Mouse (Mus musculus) brain, embryonic 18.5 days (tissue): ENCODE data around the gene AC153137.1.
"Not testable (repeated sequence)": the region's sequence is repeated elsewhere in the genome, so short reads cannot be mapped to it uniquely, and the experiment has no call there.

ENCODE experiments used
- DNase-seq: peaks from one replicate; pipeline ENCODE4 v3.0.0-alpha.2; 2012; ENCODE audit warnings: low read depth, low spot score

Gene AC153137.1

GRCm38 (mm10) chr1:30977868-30978267 lies at the start of gene AC153137.1:
Gene AC153137.1 (minus strand): TSS chr1:30977968.
- DNase-seq = not testable (repeated sequence)

- DNase-seq = no peak
Measured at GRCm38 (mm10) chr1:31023173-31023572, 45.4 kb upstream of the AC153137.1 start.

DNA sequence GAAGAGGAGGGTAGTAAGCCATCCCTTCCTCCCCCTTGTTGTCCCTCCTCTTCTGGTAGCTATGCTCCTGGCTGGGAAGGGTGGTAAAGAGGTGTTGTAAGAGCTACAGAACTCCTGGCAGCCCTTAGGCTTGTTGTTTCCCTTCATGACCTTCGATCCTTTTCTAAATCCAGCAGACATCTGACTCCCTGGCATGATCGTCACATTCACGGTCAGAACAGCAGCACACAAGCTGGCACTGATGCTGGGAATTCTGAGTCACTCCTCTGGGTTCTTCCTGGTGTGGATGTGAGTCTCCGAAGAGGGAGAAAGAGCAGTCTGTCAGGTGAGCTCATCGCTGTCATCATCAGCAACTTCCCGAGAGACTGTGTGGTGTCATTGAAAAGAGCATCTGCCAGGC lies 41.5 kb upstream of the AC153137.1 start:
- no peak for DNase-seq

DNA sequence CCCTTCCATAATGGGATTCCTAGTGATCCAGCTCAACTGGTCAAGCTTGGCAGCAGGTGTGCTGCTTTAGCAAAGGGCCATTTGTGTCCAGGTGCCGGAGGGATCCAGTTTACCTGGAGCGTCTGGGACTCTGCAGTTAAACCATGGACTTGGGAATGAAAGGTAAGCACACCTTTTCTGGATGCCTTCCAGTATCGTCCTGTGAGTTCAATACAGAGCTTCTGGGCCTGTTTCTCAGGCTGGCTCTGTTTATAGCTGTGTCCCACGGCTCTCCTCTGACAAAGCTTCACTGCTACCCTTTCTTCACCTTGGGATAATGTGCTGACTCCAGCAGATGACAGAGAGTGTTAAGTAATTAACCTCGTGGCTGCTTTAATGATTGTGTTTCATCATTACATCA lies 39.6 kb upstream of the AC153137.1 start:
- DNase-seq = no peak

- DNase-seq = no peak
Measured at GRCm38 (mm10) chr1:31016068-31016467, 38.3 kb upstream of the AC153137.1 start.

DNA sequence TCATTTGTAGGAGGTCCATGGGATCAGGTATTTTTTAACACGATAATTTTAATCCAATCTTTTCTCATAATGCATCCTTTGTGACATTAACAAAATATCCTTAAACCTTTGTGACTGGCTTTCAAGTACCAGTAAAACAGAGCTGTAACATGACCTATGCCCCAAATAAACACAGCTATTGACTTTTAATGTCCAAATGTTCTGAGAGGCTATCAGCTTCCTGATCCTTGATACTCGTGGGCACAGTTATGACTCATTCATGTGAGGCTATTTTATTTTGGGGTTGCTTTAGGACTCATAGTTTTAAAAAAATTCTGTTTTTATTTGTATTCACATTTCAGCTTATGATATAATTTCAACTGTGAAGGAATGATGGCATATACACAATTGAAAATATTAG lies 37.5 kb upstream of the AC153137.1 start:
- DNase-seq = no peak

DNA sequence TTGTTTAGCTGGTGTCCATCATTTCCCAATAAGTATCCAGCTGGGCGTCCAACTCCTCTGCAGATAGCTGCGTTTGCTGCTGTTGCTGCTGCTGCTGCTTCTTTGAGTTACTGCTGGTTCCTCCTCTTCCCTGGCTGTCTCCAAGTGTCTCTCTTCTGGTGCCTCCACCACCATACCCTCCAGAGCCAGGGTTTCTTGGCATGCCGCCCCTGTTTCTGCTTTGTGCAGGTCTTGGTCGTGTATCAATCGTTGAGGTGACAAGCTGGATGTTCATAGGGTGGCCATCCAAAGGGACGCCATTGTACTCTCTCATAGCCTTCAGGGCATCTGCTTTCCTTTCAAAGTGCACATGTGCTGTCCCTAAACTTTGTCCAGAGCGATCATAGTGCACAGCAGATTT lies 529 bp downstream of the AC153137.1 start:
- DNase-seq = not testable (repeated sequence)

DNA sequence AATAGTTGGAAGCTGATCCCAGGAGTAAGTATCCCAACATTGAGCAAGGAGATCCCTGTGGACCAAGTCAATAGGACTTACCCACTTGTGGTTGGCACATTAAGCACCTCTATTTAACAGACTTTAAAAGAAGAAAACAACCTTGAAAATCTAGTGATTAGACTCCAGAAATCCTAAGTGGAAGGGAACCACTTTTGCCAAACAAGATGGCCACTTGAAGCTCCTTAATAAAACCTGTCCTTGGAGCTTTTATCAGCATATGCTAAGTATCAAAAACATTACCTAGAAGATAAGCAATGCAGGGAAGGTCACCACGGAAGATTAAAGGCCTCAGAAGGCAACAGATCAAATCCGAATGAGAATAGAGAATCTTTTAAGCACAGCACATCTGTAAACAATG lies 26.0 kb downstream of the AC153137.1 start:
- no peak for DNase-seq

GRCm38 (mm10) chr1:30950456-30950835 lies 27.3 kb downstream of the AC153137.1 start:
- DNase-seq = no peak

DNA sequence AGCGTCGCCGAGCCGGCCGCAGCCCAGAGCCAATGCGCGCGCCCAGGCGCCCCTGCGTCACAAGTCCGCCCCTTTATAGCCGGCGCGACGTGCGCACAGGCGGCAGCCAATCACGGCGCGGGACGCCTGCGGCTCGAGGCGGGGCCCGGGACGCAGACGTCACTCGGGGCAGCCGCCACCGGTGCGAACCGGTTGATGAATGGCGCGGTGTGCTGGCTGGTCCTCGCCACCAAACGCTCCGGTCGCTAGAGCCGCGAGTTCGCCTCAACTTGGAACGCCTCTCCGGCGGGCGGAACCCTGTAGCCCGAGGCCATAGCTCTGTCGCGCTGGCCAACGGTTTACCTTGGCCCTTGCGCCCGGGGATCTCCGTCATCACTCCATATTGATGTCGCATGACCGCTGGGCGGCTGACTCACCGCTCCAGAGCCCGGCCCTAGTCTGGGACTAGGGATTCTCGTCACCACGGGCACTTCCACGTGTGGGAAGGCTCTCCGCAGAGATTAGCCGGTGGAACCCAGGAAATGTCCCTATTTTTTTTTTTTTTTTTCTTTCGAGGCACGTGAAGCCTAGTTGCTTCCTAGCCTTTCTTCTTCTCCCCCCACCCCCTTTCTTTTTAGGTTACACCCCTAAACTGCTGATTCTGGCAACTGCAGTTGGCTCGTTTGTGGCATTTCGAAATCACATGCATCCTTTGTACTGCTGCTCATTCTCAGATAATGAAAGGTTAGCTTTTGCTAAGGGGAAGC lies 27.9 kb downstream of the AC153137.1 start:
- DNase-seq = peak; percentile 95

GRCm38 (mm10) chr1:30948950-30949639 lies 28.7 kb downstream of the AC153137.1 start:
- DNase-seq = no peak

- peak; percentile 24 for DNase-seq
Measured at GRCm38 (mm10) chr1:30948361-30948949, 29.3 kb downstream of the AC153137.1 start.

DNA sequence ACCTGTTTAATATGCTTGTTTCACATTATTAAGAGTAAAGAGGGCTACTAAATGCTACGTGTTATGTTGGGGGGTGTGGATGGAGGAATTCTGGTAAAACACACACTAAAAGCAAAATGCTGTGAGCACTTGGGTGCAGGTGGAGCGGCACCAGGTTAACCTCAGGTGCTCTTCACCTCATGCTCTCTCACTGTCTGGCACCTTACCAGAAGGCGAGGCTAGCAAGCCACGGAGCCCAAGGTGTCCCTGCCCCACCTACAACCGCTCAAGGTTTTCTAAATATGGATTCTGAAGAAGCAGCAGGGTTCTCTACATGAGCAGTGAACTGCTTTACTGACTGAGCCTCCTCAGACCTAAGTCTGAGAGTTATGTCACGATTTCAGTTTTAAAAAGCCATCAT lies 32.6 kb downstream of the AC153137.1 start:
- DNase-seq = no peak

- no peak for DNase-seq
Measured at GRCm38 (mm10) chr1:30940571-30940970, 37.2 kb downstream of the AC153137.1 start.

DNA sequence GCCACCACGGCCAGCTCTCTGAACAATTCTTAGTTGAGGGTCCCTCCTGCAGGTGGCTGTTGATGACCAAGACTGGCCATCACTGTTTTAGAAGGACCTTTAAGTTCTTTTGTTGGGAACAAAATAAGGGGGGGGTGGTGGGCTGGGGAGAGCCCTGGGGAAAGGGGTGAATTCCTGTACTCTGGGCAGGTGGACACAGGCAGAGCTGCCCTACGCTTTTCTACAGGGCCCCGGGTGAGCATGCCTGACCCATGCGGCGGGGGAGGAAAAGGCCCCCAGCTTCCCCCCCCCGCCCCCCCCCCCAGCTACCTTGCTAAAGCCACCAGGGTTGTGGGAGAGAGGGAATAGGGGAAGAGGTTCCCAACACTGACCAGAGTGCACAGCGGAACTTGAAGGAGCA lies 39.4 kb downstream of the AC153137.1 start:
- no peak for DNase-seq

DNA sequence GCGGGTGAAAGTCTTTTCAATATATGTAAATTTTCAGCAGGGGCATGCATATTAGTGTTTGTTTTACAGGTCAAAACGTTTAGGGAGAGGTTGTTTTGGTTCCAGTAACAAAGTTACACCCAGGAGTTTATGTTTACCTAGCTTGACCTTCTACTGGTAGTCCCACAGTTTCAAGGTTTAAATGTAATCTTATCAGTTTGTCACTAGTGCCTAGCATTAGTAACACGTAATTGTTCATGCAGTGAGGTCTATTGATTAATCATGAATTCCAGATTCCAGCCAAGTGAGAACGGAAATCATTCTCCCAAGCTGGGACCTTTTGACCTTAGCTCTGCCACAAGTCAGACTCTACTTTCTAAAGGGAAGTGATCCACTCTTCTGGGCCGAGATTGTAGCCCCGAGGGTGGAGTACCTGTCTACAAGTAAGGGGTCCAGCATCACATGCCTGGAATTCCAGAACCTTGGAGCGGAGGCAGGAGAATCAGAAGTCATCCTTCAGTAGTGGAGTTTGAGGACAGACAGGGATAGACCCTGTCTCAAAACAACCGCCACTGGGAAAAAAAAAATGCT lies 40.3 kb downstream of the AC153137.1 start:
- no peak for DNase-seq

- no peak for DNase-seq
Measured at GRCm38 (mm10) chr1:30936488-30936887, 41.3 kb downstream of the AC153137.1 start.

- no peak for DNase-seq
Measured at GRCm38 (mm10) chr1:30930823-30931222, 46.9 kb downstream of the AC153137.1 start.

DNA sequence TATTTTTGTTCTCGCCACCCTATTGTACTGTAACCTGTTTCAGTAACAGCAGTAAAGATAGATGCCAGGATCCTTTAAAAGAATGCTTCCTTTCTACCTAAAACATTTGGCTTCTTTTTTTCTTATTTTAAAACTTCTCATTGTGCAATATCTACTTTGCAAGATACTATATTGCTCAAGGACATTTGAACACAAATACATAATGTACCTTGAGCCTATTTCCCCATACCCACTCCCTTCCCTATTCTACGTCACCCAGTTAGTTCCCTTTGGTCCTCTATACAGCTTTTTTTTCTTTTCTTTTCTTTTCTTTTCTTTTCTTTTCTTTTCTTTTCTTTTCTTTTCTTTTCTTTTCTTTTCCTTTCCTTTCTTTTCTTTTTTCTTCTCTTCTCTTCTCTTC lies 47.6 kb downstream of the AC153137.1 start:
- no peak for DNase-seq
